Mouse (Mus musculus) ES-E14 (cell line): ENCODE measurements around the gene H2-Ke6.

ENCODE experiments used
- CHD2 ChIP-seq: IDR thresholded peaks from 2 replicates; pipeline ENCODE4 v1.6.1; 2014; ENCODE audit warnings: mild to moderate bottlenecking, low read depth, low read length, inconsistent platforms
- MAFK ChIP-seq: IDR thresholded peaks from 2 replicates; pipeline ENCODE4 v1.6.1; 2014; ENCODE audit warnings: mild to moderate bottlenecking, low read depth, low read length, inconsistent platforms; ENCODE audit not compliant: insufficient read depth
- ZC3H11A ChIP-seq: IDR thresholded peaks from 2 replicates; pipeline ENCODE4 v1.6.1; 2012; ENCODE audit warnings: low read depth, mild to moderate bottlenecking, inconsistent platforms, low read length, borderline replicate concordance
- ZNF384 ChIP-seq: IDR thresholded peaks from 2 replicates; pipeline ENCODE4 v1.6.1; 2012; ENCODE audit warnings: low read depth, low read length, inconsistent platforms

DNA sequence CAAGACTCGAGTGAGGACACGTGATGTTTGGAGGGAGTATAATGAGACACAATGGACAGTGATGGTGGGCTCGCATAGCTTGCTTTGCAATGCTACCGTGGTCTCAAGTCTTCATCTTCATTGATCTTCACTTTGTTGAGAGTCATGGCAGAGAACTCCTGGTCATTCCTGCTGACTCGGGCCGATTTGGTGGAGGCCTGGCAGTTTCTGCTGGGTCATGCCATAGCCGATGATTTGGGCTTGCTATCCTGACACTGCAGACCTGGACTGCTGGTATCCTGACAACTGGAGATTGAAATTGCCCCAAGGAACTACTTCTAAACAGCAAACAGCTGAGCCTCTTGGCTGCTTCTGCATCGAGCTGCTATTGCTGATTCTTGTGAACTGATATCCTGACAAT lies 32.9 kb downstream of the H2-Ke6 start:
- TF ChIP-seq CHD2 (no peak), ZNF384 (no peak), ZC3H11A (no peak), MAFK (peak; percentile 52; the same call in 1 of the 2 replicates)
